11 mouse cellular contexts compared by ENCODE assay signal in genomic region chr5:71545554-71545953, GRCm38 (mm10). TPM values are rescaled to one million over a fixed set of nuclear protein-coding genes. Genes with fewer than 3 reads are reported as not detected.
A peak's percentile ranks its signal among the peaks of the same experiment; 100 is the strongest.
DNase-seq lines count a peak whose midpoint lies in the region; ATAC-seq and TF ChIP-seq lines count a peak whose summit lies in the region.
"Had no signal": no experiment of that assay in that cellular context is flagged by ENCODE, and none has a peak within 500 bp of the region (broad histone marks: within the 10 kb centered on the region; RNA-seq: fewer than 3 reads in every experiment).

No protein-coding gene starts in this region.

- no peaks in the 10 kb centered on the region for H3K9me3 ChIP-seq in embryonic facial prominence, embryonic 11.5 days (replicated peaks; ENCODE audit: control insufficient read depth, low read length)
- H3K9me3 ChIP-seq in embryonic facial prominence, embryonic 10.5 days: peaks cover 3% of the 10 kb centered on the region; the same call in 1 of the 2 replicates

- peak; percentile 45 for DNase-seq in embryonic facial prominence, embryonic 11.5 days (ENCODE audit: low spot score)
- no peak for DNase-seq in embryonic facial prominence, embryonic 10.5 days (ENCODE audit: low spot score)
- no peak for DNase-seq in left cerebral cortex, adult 2 months (ENCODE audit: extremely low spot score in 1 of 2, low spot score in 2 of 2)
- DNase-seq in left cerebral cortex, postnatal 10 days (ENCODE audit: extremely low spot score in 1 of 2, low spot score in 2 of 2): no peak
- peak; percentile 8 for DNase-seq in MEL-GATA-1-ER (ENCODE audit: extremely low read depth, low read depth)
- DNase-seq in lung, postnatal 25 days (ENCODE audit: low spot score): peak; percentile 1
- DNase-seq in left cerebral cortex, postnatal 36 days (ENCODE audit: low spot score in 2 of 2): no peak
- DNase-seq in frontal cortex, postnatal 25 days (ENCODE audit: low spot score in 2 of 2): no peak

- no peak overlapping the region for H3K4me3 ChIP-seq in embryonic facial prominence, embryonic 11.5 days (ENCODE audit: low read depth, low read length)
- H3K4me3 ChIP-seq in embryonic facial prominence, embryonic 10.5 days: no peak overlapping the region
- H3K4me3 ChIP-seq in left cerebral cortex, adult 2 months: no peak overlapping the region

- no peaks in the 10 kb centered on the region for H3K4me1 ChIP-seq in embryonic facial prominence, embryonic 11.5 days (ENCODE audit: control insufficient read depth, insufficient read depth, low read length)
- H3K4me1 ChIP-seq in embryonic facial prominence, embryonic 10.5 days: no peaks in the 10 kb centered on the region

- TF ChIP-seq CTCF in left cerebral cortex, adult 2 months (IDR thresholded peaks at IDR 0.05): peak; percentile 54

- no peak overlapping the region for H3K27ac ChIP-seq in embryonic facial prominence, embryonic 11.5 days (replicated peaks; ENCODE audit: low read depth, low read length)
- no peak overlapping the region for H3K27ac ChIP-seq in embryonic facial prominence, embryonic 10.5 days (replicated peaks)
- no peak overlapping the region for H3K27ac ChIP-seq in left cerebral cortex, adult 2 months

- intact Hi-C loops in left cerebral cortex, adult 2 months (cut with DNase I): loop anchor here (5.0 kb wide), 1 partner anchor 547 kb away; no protein-coding TSS in a partner anchor
- intact Hi-C loops in left cerebral cortex, postnatal 10 days (cut with DNase I): no loop called here
- intact Hi-C loops in left cerebral cortex, postnatal 36 days (cut with DNase I): loop anchor here (10.0 kb wide), 1 partner anchor 549 kb away; no protein-coding TSS in a partner anchor

- H3K9ac ChIP-seq in embryonic facial prominence, embryonic 11.5 days (replicated peaks; ENCODE audit: low read length): no peak overlapping the region

- no peaks in the 10 kb centered on the region for H3K36me3 ChIP-seq in embryonic facial prominence, embryonic 11.5 days (replicated peaks; ENCODE audit: control insufficient read depth, insufficient read depth, low read depth, low read length)
- H3K36me3 ChIP-seq in embryonic facial prominence, embryonic 10.5 days (replicated peaks): no peaks in the 10 kb centered on the region

- no peak overlapping the region for H3K4me2 ChIP-seq in embryonic facial prominence, embryonic 11.5 days (ENCODE audit: low read depth, low read length)

- no peaks in the 10 kb centered on the region for H3K27me3 ChIP-seq in embryonic facial prominence, embryonic 11.5 days (ENCODE audit: control insufficient read depth, insufficient read depth, low read length)
- H3K27me3 ChIP-seq in embryonic facial prominence, embryonic 10.5 days (replicated peaks; ENCODE audit: low read depth, poor library complexity, severe bottlenecking): no peaks in the 10 kb centered on the region

- ATAC-seq in embryonic facial prominence, embryonic 11.5 days (replicated peaks; ENCODE audit: insufficient number of reproducible peaks, low FRiP score, low TSS enrichment, low read depth): no peak

RNA-seq across cellular contexts. Expression of gene Cox7b2, which starts 2.5 kb away (rescaled TPM):
- polyA plus RNA-seq in embryonic facial prominence, embryonic 11.5 days (2014; fragmentation: Nextera tagmentation; extraction: Ambion mirVana): not detected in 2 replicates
- not detected in 2 replicates for polyA plus RNA-seq in embryonic facial prominence, embryonic 10.5 days (2016; fragmentation: Nextera tagmentation; extraction: Ambion mirVana)
- total RNA-seq in left cerebral cortex, adult 2 months (2021): not detected
- under 1 TPM in 1 of 2 experiments, not detected in 1; 0.71 TPM for total RNA-seq in left cerebral cortex, postnatal 10 days (2021)
- not detected for total RNA-seq in left cerebral cortex, postnatal 36 days (2021)
- total RNA-seq: gastrocnemius, adult 8-10 months; megakaryocyte-erythroid progenitor cell, adult 5-6 weeks had no signal
- polyA plus RNA-seq: small intestine, adult 2 months had no signal

Comparison
In these comparisons a context has a peak if more than half of its experiments do, and no peak if none do; other contexts are left out.
1. DNase-seq: peak in embryonic facial prominence, embryonic 11.5 days (single experiment), MEL-GATA-1-ER (single experiment) and lung, postnatal 25 days (single experiment); none in embryonic facial prominence, embryonic 10.5 days (single experiment), left cerebral cortex, adult 2 months (0 of 2), left cerebral cortex, postnatal 10 days (0 of 2), left cerebral cortex, postnatal 36 days (0 of 2) and frontal cortex, postnatal 25 days (0 of 2).